Mouse (Mus musculus) neural tube, embryonic 13.5 days (tissue): ENCODE measurements around the gene Grik4. TPM values are rescaled to one million over a fixed set of nuclear protein-coding genes. Genes with fewer than 3 reads are reported as not detected.
A peak's percentile ranks its signal among the peaks of the same experiment; 100 is the strongest.

Experiments
- ATAC-seq: fragments of 200-750 bp; cut with Nextera tagmentation; 2 replicates; pipeline ENCODE4 v1.8.0; 2017; ENCODE audit warnings: low read depth, mild to moderate bottlenecking, moderate TSS enrichment, moderate library complexity
- H3K27ac ChIP-seq: fragments of 300-500 bp; sonication (generic); replicated peaks from 2 replicates; pipeline ENCODE4 v1.5.1; 2015; ENCODE audit warnings: moderate library complexity, mild to moderate bottlenecking, inconsistent platforms
- H3K27me3 ChIP-seq: fragments of 300-500 bp; sonication (generic); 2 replicates; pipeline ENCODE4 v1.6.1; 2015; ENCODE audit warnings: mild to moderate bottlenecking, inconsistent platforms
- H3K36me3 ChIP-seq: fragments of 300-500 bp; sonication (generic); 2 replicates; pipeline ENCODE4 v1.6.1; 2015; ENCODE audit warnings: mild to moderate bottlenecking, inconsistent platforms
- H3K4me1 ChIP-seq: fragments of 300-500 bp; sonication (generic); replicated peaks from 2 replicates; pipeline ENCODE4 v1.6.1; 2015; ENCODE audit warnings: inconsistent platforms
- H3K4me2 ChIP-seq: fragments of 300-500 bp; sonication (generic); 2 replicates; pipeline ENCODE4 v1.6.1; 2015; ENCODE audit warnings: inconsistent platforms, mild to moderate bottlenecking, moderate library complexity
- H3K4me3 ChIP-seq: fragments of 300-500 bp; sonication (generic); 2 replicates; pipeline ENCODE4 v1.5.1; 2015; ENCODE audit warnings: mild to moderate bottlenecking, inconsistent platforms
- H3K9ac ChIP-seq: fragments of 300-500 bp; sonication (generic); 2 replicates; pipeline ENCODE4 v1.6.1; 2015; ENCODE audit warnings: moderate library complexity, mild to moderate bottlenecking, inconsistent platforms
- H3K9me3 ChIP-seq: fragments of 300-500 bp; sonication (generic); 2 replicates; pipeline ENCODE4 v1.6.1; 2016; ENCODE audit warnings: inconsistent platforms
- WGBS: fragments of 180-500 bp; shearing (Covaris S2); methylation state at CpG from one replicate; pipeline ENCODE4 v1.1.7; 2015; 5-methylcytosine and 5-hydroxymethylcytosine counted together
- polyA plus RNA-seq: library from polyadenylated mRNA; unstranded; fragments of >200 nt; fragmentation: Nextera tagmentation; extraction: Ambion mirVana; gene quantifications from 2 replicates; pipeline ENCODE4 v1.2.1, GENCODE M21; 2015

Grik4 gene
- polyA plus RNA-seq, 1 experiment from 2014 or later: 8.3 TPM

DNA sequence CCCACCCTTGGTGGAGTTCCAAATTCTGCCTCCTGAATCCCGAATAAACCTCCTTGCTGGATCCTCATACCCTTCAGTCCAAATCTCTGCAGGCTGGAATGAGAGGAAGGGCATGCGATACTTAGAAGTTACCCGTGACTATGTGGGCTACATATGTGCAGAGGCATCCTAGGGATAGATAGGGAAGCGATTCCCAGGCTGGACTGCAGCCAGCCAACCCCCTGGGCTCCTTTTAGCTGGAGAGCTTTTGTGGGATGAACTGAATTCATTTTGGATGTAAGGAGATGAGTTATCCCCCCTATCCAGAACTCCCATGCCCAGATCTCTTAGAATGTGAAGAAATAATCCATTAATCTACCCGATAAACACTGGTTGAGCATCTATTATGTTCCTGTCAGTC lies 299.1 kb downstream of the Grik4 start:
- H3K9me3 ChIP-seq: no peaks in the 10 kb centered on the region
- H3K4me2 ChIP-seq: no peak overlapping the region
- no peaks in the 10 kb centered on the region for H3K36me3 ChIP-seq
- no peaks in the 10 kb centered on the region; the same call in 1 of the 2 replicates for H3K27me3 ChIP-seq
- H3K27ac ChIP-seq: no peak overlapping the region
- H3K4me3 ChIP-seq: no peak overlapping the region
- no peak for ATAC-seq
- H3K4me1 ChIP-seq: peaks cover 35% of the 10 kb centered on the region
- 80% methylated on average over 5 of the region's 5 CpGs for WGBS
- H3K9ac ChIP-seq: no peak overlapping the region

DNA sequence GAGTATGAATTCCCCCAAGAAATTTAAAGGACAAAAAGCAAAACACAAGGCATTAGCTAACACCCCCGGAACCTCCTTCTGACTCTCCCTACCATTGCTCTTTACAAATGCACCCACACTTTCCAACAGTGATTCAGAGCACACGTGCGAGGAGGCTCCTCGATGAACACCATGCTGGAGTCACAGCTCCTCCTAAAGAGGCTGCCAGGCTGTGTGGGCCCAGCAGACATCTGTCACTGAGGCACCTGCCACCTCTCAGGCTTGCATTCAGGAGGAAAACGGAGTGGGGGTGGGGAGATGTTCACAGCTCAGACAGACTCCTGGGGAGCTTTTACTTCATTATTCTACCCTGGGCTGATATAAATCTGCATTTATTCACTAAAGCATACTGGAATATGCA lies 301.5 kb downstream of the Grik4 start:
- ATAC-seq: 0 out of 2 replicates have a peak, but pooled peaks have one; percentile 21
- peak overlapping the region; percentile 38; the same call in 1 of the 2 replicates for H3K27ac ChIP-seq
- WGBS: 34% methylated on average over 5 of the region's 5 CpGs
- H3K9ac ChIP-seq: 0 out of 2 replicates have a peak overlapping the region, but pooled peaks have one; percentile 26
- H3K36me3 ChIP-seq: no peaks in the 10 kb centered on the region
- peaks cover 57% of the 10 kb centered on the region for H3K4me1 ChIP-seq
- H3K9me3 ChIP-seq: no peaks in the 10 kb centered on the region
- no peak overlapping the region for H3K4me3 ChIP-seq
- no peaks in the 10 kb centered on the region; the same call in 1 of the 2 replicates for H3K27me3 ChIP-seq
- no peak overlapping the region for H3K4me2 ChIP-seq

DNA sequence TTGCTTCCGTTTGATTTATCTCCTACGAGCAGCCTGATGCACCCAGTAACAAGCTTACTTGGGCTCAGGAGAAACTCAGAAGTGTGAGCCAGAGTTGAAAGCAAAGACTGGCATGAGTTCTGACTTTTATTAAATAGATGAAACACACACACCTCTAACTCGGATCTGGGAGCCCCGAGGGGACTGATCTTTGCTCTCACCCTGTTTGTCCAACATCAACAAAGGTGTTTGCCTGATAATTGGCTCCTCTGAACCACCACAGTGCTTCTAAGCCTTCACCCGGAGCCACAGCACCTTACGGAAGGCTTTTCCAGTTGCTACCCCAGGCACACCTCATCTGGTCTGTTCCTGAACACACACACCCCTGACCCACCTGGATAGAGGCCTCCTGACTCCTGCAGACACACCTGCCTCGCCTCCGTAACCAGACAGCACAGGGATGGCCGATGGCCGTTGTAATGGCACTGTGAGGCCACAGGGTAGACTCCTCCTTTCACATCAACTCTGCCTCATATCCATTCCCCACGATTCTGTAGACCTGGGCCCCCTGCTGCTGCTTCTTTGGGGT lies 302.7 kb downstream of the Grik4 start:
- Histone ChIP-seq H3K27ac (no peak overlapping the region), H3K9me3 (no peaks in the 10 kb centered on the region), H3K27me3 (no peaks in the 10 kb centered on the region; the same call in 1 of the 2 replicates), H3K36me3 (no peaks in the 10 kb centered on the region), H3K4me3 (no peak overlapping the region), H3K9ac (no peak overlapping the region), H3K4me1 (peaks cover 50% of the 10 kb centered on the region), H3K4me2 (no peak overlapping the region)
- 73% methylated on average over 11 of the region's 11 CpGs for WGBS
- no peak for ATAC-seq

DNA sequence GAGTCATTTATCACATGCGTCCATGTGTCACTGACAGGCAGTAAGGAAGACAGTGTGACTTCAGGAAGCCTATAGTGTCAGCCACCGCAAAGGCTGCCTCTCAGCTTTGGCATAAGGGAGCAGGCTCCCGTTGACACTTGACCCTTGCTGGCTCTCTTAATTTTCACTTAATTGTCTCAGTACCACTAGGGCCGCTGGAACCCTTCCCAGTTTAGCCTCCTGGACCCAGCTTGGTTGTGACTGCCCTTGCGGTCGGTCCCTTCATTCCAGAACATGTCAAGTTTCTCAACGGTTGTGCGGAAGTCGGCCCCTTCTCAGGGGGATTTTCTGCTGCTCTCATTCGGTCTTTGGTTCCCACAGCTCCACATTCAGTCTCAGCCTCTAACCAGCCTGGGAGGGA lies 307.8 kb downstream of the Grik4 start:
- peaks cover 28% of the 10 kb centered on the region for H3K4me1 ChIP-seq

DNA sequence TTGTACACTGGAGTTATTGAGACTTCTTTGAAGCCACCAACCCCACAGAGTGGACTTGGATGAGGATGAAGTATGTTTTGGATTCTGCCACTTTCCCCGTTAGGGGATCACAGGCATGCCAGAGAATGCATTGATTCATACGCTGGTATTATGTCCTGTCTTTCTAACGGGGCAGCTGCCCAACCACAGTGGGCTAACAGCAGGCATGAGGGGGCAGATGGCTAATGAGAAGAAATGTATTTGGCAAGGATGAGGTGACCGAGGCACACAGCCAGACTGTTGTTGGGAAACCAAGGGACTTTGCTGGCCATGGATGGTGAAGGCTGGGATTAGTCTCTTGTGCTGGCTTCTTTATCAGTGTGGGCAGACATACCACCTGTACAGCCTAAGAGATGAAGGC lies 312.8 kb downstream of the Grik4 start:
- Histone ChIP-seq H3K9ac (no peak overlapping the region), H3K4me2 (no peak overlapping the region), H3K9me3 (no peaks in the 10 kb centered on the region), H3K4me3 (no peak overlapping the region), H3K4me1 (peaks cover 21% of the 10 kb centered on the region), H3K36me3 (no peaks in the 10 kb centered on the region), H3K27me3 (no peaks in the 10 kb centered on the region), H3K27ac (no peak overlapping the region)
- 72% methylated on average over 4 of the region's 4 CpGs for WGBS
- no peak for ATAC-seq

More for the DNA sequence above, 307.8 kb downstream of the Grik4 start:
- Histone ChIP-seq H3K4me2 (no peak overlapping the region), H3K27ac (no peak overlapping the region), H3K9me3 (no peaks in the 10 kb centered on the region), H3K9ac (no peak overlapping the region), H3K36me3 (no peaks in the 10 kb centered on the region), H3K4me3 (no peak overlapping the region), H3K27me3 (no peaks in the 10 kb centered on the region)
- ATAC-seq: no peak
- WGBS: 81% methylated on average over 10 of the region's 10 CpGs

DNA sequence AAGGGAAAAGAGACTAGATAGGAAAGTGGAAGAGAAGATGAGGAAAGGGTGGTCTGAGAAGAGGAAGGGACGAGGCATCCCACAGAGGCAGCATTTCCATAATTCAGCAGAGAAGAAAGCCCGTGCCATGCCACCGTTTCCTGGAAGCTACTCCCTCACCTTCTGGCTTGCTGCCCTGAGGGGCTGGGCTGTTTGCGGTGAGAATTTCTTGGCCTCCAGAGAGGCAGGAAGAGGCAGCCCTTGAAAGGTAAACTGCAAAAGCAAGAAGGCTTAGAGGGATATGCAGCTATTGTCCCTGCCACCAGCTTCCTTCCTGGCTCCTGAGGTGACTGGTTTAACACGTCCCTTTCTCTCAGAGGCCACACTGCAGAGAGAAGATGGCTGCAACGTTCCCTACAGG lies 316.7 kb downstream of the Grik4 start:
- H3K9me3 ChIP-seq: no peaks in the 10 kb centered on the region
- no peak overlapping the region for H3K4me3 ChIP-seq
- 0 out of 2 replicates have a peak overlapping the region, but pooled peaks have one; percentile 9 for H3K27ac ChIP-seq
- no peak overlapping the region for H3K9ac ChIP-seq
- H3K27me3 ChIP-seq: no peaks in the 10 kb centered on the region
- WGBS: 28% methylated on average over 6 of the region's 6 CpGs
- H3K4me1 ChIP-seq: peaks cover 25% of the 10 kb centered on the region
- no peak for ATAC-seq
- no peaks in the 10 kb centered on the region for H3K36me3 ChIP-seq
- no peak overlapping the region for H3K4me2 ChIP-seq

DNA sequence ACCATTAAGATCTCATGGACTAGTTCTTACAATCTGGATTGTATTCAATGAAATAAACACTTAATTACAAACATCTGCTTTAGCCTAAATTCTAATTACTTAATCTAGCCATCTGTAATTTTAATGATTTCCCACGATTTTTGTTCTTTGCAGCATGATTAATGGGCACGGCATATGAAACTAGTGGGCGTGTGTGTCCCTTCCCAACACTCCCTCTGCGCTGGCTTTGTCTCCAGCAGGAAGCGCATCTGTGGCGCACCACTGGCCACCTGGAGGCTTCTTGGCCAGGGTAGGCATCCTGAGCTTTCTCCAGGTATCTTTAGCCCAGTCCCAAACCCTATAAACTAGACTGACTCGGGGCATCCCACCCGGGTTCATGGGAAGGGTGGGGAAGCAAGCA lies 317.1 kb downstream of the Grik4 start:
- H3K4me1 ChIP-seq: peaks cover 22% of the 10 kb centered on the region
- H3K27me3 ChIP-seq: no peaks in the 10 kb centered on the region
- H3K9ac ChIP-seq: no peak overlapping the region
- no peak for ATAC-seq
- H3K4me3 ChIP-seq: no peak overlapping the region
- no peaks in the 10 kb centered on the region for H3K9me3 ChIP-seq
- no peak overlapping the region for H3K4me2 ChIP-seq
- 59% methylated on average over 8 of the region's 8 CpGs for whole genome bisulfite sequencing
- 0 out of 2 replicates have a peak overlapping the region, but pooled peaks have one; percentile 9 for H3K27ac ChIP-seq
- H3K36me3 ChIP-seq: no peaks in the 10 kb centered on the region

DNA sequence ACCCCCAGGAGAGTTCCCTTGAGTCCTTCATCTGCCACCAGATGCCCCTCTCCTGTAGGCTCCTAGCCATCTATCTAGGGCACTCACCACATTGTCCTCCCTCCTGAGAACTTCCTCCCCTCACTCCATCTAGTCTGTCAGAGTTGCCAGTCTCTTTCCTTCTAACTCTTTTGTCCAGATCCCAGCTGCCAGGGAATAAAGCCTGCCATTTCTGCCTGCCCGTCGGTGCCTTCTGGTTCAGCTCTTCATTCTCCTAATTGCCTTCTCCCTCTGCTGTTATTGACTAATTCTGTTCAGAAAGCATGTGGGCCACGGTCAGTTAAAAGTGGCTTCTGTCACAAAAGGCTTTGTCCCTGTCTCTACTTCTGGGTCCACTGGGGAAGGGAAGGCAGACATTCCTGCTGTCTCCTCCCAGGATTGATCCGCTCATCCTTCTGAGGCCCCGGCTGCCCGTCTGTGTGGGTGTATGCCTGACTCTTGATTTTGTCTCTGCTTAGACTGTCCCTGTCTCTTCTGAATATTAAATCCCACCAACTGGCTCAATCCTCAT lies 318.0 kb downstream of the Grik4 start:
- ATAC-seq: no peak
- H3K4me1 ChIP-seq: peaks cover 22% of the 10 kb centered on the region

DNA sequence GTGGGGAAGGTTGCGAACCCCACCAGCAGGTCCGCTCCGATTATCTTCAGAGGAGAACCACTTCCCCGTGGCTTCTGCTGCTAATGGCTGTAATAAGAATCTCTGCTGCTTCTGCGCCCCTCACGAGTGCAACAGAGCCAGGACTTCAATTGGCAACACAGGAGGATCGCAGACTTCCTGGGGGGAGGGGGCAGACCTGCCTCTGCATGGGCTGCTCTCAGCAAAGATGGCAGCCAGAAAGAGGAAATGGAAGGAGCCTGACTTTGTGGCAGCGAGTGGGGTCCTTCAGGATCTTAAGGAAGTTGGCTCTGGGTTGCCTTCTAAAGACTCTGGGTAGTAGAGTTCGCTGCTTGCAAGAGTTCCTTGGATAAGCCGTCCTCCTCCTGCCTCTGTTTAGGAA lies 329.9 kb downstream of the Grik4 start:
- Histone ChIP-seq H3K36me3 (no peaks in the 10 kb centered on the region), H3K4me3 (no peak overlapping the region), H3K9me3 (no peaks in the 10 kb centered on the region), H3K9ac (no peak overlapping the region), H3K4me2 (no peak overlapping the region), H3K4me1 (peaks cover 21% of the 10 kb centered on the region), H3K27me3 (no peaks in the 10 kb centered on the region), H3K27ac (no peak overlapping the region)
- 70% methylated on average over 10 of the region's 10 CpGs for WGBS
- ATAC-seq: no peak

More for the DNA sequence above, 318.0 kb downstream of the Grik4 start:
- Histone ChIP-seq H3K4me2 (no peak overlapping the region), H3K27ac (no peak overlapping the region; the same call in 1 of the 2 replicates), H3K9me3 (no peaks in the 10 kb centered on the region), H3K36me3 (no peaks in the 10 kb centered on the region), H3K27me3 (no peaks in the 10 kb centered on the region), H3K4me3 (no peak overlapping the region), H3K9ac (no peak overlapping the region)
- 19% methylated on average over 6 of the region's 6 CpGs for WGBS

DNA sequence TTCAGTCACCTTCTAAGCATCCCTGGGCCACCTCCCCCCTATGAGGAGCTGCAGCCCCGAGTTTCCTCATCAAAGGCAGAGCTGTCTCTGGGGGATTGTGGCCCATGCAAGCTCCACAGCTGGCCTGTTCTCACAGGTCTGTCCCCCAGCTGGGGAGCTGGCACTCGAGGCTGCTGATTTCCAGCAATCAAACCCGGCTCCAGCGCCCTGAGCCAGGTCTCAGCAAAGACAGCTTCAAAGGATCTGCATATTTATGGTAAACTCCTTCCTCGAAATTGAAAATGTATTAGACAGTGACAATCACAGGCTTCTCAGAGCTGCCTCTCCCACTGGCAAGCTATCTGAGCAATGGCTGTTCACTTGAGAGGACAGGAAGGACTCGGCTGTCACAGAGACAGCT lies 330.5 kb downstream of the Grik4 start:
- H3K9ac ChIP-seq: no peak overlapping the region
- peaks cover 21% of the 10 kb centered on the region for H3K4me1 ChIP-seq
- H3K9me3 ChIP-seq: no peaks in the 10 kb centered on the region
- H3K36me3 ChIP-seq: no peaks in the 10 kb centered on the region
- no peak overlapping the region for H3K27ac ChIP-seq
- no peaks in the 10 kb centered on the region for H3K27me3 ChIP-seq
- H3K4me3 ChIP-seq: no peak overlapping the region
- no peak overlapping the region for H3K4me2 ChIP-seq
- 44% methylated on average over 6 of the region's 6 CpGs for WGBS
- ATAC-seq: no peak

DNA sequence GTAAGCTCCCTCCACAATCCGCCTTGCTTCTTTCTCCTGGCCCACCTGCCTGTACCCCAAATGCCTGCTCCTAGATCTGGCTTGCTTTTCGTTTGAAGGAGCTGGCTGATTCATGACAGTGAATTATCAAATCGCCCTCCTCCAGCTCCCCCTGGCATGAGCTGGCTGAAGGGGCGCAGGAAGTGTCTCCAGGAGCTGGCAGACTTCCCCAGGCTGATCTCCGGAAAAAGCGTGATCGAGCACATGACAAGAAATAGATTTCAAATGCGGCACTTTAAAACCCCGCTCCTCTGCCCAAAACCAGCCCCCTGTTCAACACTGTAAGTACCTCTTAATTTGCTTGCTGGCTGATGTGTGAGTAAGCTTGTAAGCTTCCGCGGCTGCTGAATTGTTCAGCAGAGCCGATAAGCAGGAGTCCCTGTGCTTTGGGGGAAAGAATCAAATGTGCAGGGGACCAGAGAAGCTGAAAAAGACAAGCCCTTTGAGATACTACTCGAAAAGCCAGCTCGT lies 331.8 kb downstream of the Grik4 start:
- 78% methylated on average over 14 of the region's 14 CpGs for WGBS

DNA sequence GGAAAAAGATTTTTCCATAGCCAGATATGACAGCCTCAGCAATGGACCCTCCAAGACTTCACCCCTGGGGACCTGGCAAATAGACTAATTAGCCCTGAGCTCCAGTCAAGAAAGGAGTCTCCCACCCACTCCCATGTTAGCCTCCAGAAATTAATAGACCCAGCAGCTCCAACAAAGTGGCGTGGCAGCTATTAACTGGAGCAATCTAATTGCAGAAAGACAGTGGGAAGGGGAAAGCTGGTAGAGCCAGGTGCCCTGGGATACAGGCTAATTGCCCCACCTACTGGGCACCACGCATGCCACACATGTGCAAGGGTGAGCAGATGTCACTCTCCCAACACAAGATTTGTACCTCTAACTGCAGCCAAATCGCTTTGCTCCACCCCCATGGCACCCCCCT lies 342.8 kb downstream of the Grik4 start:
- no peaks in the 10 kb centered on the region for H3K27me3 ChIP-seq
- H3K4me2 ChIP-seq: no peak overlapping the region
- no peaks in the 10 kb centered on the region for H3K36me3 ChIP-seq
- no peak overlapping the region for H3K4me3 ChIP-seq
- no peak; the same call in 1 of the 2 replicates for ATAC-seq
- no peaks in the 10 kb centered on the region for H3K9me3 ChIP-seq
- H3K4me1 ChIP-seq: peaks cover 22% of the 10 kb centered on the region
- 19% methylated on average over 3 of the region's 3 CpGs for WGBS
- H3K9ac ChIP-seq: no peak overlapping the region
- 0 out of 2 replicates have a peak overlapping the region, but pooled peaks have one; percentile 28 for H3K27ac ChIP-seq

More for the DNA sequence above, 331.8 kb downstream of the Grik4 start:
- Histone ChIP-seq H3K4me2 (no peak overlapping the region), H3K4me1 (peaks cover 21% of the 10 kb centered on the region), H3K9me3 (no peaks in the 10 kb centered on the region), H3K27ac (no peak overlapping the region), H3K36me3 (no peaks in the 10 kb centered on the region), H3K9ac (no peak overlapping the region), H3K4me3 (no peak overlapping the region), H3K27me3 (no peaks in the 10 kb centered on the region)
- ATAC-seq: no peak
